Mouse (Mus musculus) liver, embryonic 14.5 days (tissue): ENCODE results near the gene Fbxo10.

Experiments
- CTCF ChIP-seq: IDR thresholded peaks from 2 replicates; pipeline ENCODE4 v1.5.1; 2016; ENCODE audit warnings: antibody characterized with exemption, low read depth, control low read depth
- EP300 ChIP-seq: IDR thresholded peaks from 2 replicates; pipeline ENCODE4 v1.6.1; 2016; ENCODE audit warnings: antibody characterized with exemption, low read depth

- no peak for TF ChIP-seq EP300
- TF ChIP-seq CTCF, result no peak
Measured at GRCm38 (mm10) chr4:44990560-44990959, 93.8 kb downstream of the Fbxo10 start.
